Mouse (Mus musculus) megakaryocyte, embryonic 14.5 days (primary cell): ENCODE results near the gene Fam83g.

Source experiments
- FLI1 ChIP-seq: IDR thresholded peaks from 2 replicates; pipeline ENCODE4 v1.6.1; 2012; ENCODE audit warnings: low read length, inconsistent platforms, mixed read lengths
- GATA1 ChIP-seq: IDR thresholded peaks from 3 replicates; pipeline ENCODE4 v1.6.1; 2012; ENCODE audit warnings: mixed read lengths, low read length, inconsistent platforms, borderline replicate concordance

GRCm38 (mm10) chr11:61732672-61733071 lies 48.8 kb downstream of the Fam83g start:
- TF ChIP-seq GATA1 = no peak
- no peak for TF ChIP-seq FLI1
